Mouse (Mus musculus) erythroblast, embryonic 14.5 days (primary cell): ENCODE measurements around the gene Olfr675.

ENCODE experiments used
- GATA1 ChIP-seq: IDR thresholded peaks from 2 replicates; pipeline ENCODE4 v1.6.1; 2012; ENCODE audit warnings: low read length, inconsistent platforms, mixed read lengths
- TAL1 ChIP-seq: IDR thresholded peaks from 3 replicates; pipeline ENCODE4 v1.6.1; 2012; ENCODE audit warnings: low read length, inconsistent platforms, mixed read lengths

- TF ChIP-seq GATA1, result no peak
- no peak for TF ChIP-seq TAL1
These were observed 35.9 kb upstream of the Olfr675 start, which contains the start of gene Olfr678 for GRCm38 (mm10) chr7:105064175-105064574.
